Mouse (Mus musculus): ENCODE data around the gene Ccdc83.

DNA sequence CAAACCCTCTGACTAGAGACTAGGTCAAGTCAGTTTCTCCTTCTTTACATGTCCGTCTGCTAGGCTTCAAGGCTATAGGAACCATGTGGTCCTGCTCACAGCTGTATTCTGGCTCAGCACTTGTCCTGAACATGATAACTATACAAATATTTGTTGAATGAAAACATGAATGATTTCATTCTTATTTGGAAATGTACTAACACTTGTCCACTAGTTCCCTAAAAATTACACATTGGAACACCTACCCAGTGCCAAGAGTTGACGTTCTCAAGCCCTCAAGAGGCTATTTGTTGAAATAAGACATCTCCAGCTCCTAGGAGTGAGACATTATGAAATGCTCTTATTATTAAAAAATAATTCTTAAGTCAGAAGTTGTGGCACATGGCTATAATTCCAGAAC lies 6.9 kb downstream of the Ccdc83 start:
- TF ChIP-seq CTCF (IDR thresholded peaks at IDR 0.05) (no peak), POLR2A (IDR thresholded peaks at IDR 0.05; ENCODE audit: insufficient read depth, low read depth, low read length) (no peak)
